Mouse (Mus musculus) heart, adult 2 months (tissue): Measurements from ENCODE around the gene Tgfbr3l.

Source experiments
- CTCF ChIP-seq: fragments of 200-600 bp; IDR thresholded peaks from 2 replicates; pipeline ENCODE4 v1.8.1; 2022; ENCODE audit warnings: antibody characterized with exemption, mild to moderate bottlenecking, moderate library complexity
- EP300 ChIP-seq: fragments of 200-500 bp; IDR thresholded peaks from 2 replicates; pipeline ENCODE4 v1.6.1; 2011; ENCODE audit warnings: low read depth, low read length, control low read depth; ENCODE audit not compliant: insufficient read depth

GRCm38 (mm10) chr8:4258678-4259077 lies 10.7 kb downstream of the Tgfbr3l start:
- TF ChIP-seq CTCF (no peak), EP300 (no peak)
